Mouse (Mus musculus) myocyte (in vitro differentiated cells): Measurements from ENCODE around the gene Il34. TPM values are rescaled to one million over a fixed set of nuclear protein-coding genes. Genes with fewer than 3 reads are reported as not detected.

Source experiments
- H3K27me3 ChIP-seq: one replicate; pipeline ENCODE4 v1.6.1; 2011; ENCODE audit not compliant: control insufficient read depth, insufficient read depth, insufficient read length
- H3K36me3 ChIP-seq: one replicate; pipeline ENCODE4 v1.6.1; 2011; ENCODE audit not compliant: control insufficient read depth, insufficient read depth
- H3K4me2 ChIP-seq: one replicate; pipeline ENCODE4 v1.6.1; 2011; ENCODE audit warnings: low read depth, control low read depth
- H3K4me3 ChIP-seq: one replicate; pipeline ENCODE4 v1.5.1; 2011; ENCODE audit warnings: mild to moderate bottlenecking, control low read depth, moderate library complexity
- H3K79me2 ChIP-seq: one replicate; pipeline ENCODE4 v1.6.1; 2011; ENCODE audit not compliant: control insufficient read depth, insufficient read depth
- H3ac ChIP-seq: one replicate; pipeline ENCODE4 v1.6.1; 2011; ENCODE audit not compliant: control insufficient read depth, insufficient read length
- CEBPB ChIP-seq: IDR thresholded peaks from 2 replicates; pipeline ENCODE4 v1.6.1; 2011; ENCODE audit warnings: mild to moderate bottlenecking, moderate library complexity; ENCODE audit not compliant: poor library complexity, insufficient read depth, severe bottlenecking
- E2F4 ChIP-seq: IDR thresholded peaks from one replicate; pipeline ENCODE4 v1.6.1; 2011; ENCODE audit warnings: mild to moderate bottlenecking, control low read depth, moderate library complexity; ENCODE audit not compliant: insufficient read depth
- MAX ChIP-seq: IDR thresholded peaks from one replicate; pipeline ENCODE4 v1.6.1; 2011; ENCODE audit warnings: low read depth, mild to moderate bottlenecking, control low read depth
- MYOD1 ChIP-seq, 3 experiments: IDR thresholded peaks; one replicate each; pipeline ENCODE4 v1.6.1; 2011; ENCODE audit warnings: control low read depth in 2 of 3, low read depth in 2 of 3, mild to moderate bottlenecking in 2 of 3, moderate library complexity in 1 of 3; ENCODE audit not compliant: insufficient read length in 2 of 3, control insufficient read depth in 1 of 3
- MYOG ChIP-seq, 3 experiments: IDR thresholded peaks; one replicate each; pipeline ENCODE4 v1.6.1; 2011; ENCODE audit warnings: control low read depth in 2 of 3, low read depth in 2 of 3, mild to moderate bottlenecking in 2 of 3; ENCODE audit not compliant: insufficient read length in 2 of 3, control insufficient read depth in 1 of 3, insufficient read depth in 1 of 3
- POLR2A ChIP-seq: IDR thresholded peaks from one replicate; pipeline ENCODE4 v1.6.1; 2011; ENCODE audit warnings: low read depth, mild to moderate bottlenecking, control low read depth, moderate library complexity; ENCODE audit not compliant: insufficient read length
- POLR2AphosphoS2 ChIP-seq: IDR thresholded peaks from one replicate; pipeline ENCODE4 v1.6.1; 2011; ENCODE audit warnings: low read depth, control low read depth; ENCODE audit not compliant: insufficient read length
- REST ChIP-seq: IDR thresholded peaks from one replicate; pipeline ENCODE4 v1.6.1; 2011; ENCODE audit warnings: mild to moderate bottlenecking, control low read depth, moderate library complexity; ENCODE audit not compliant: insufficient read depth, insufficient read length
- SRF ChIP-seq: IDR thresholded peaks from one replicate; pipeline ENCODE4 v1.6.1; 2011; ENCODE audit warnings: low read depth; ENCODE audit not compliant: control insufficient read depth, insufficient read length
- TCF12 ChIP-seq: IDR thresholded peaks from one replicate; pipeline ENCODE4 v1.6.1; 2011; ENCODE audit warnings: mild to moderate bottlenecking, control low read depth; ENCODE audit not compliant: poor library complexity, insufficient read depth, severe bottlenecking
- TCF3 ChIP-seq: IDR thresholded peaks from one replicate; pipeline ENCODE4 v1.6.1; 2011; ENCODE audit warnings: low read depth, control low read depth; ENCODE audit not compliant: insufficient read length
- USF1 ChIP-seq: IDR thresholded peaks from one replicate; pipeline ENCODE4 v1.6.1; 2011; ENCODE audit warnings: low read depth, mild to moderate bottlenecking, control low read depth, moderate library complexity
- polyA plus RNA-seq: library from polyadenylated mRNA; unstranded; fragments of >200 nt; fragmentation: generic; extraction: Trizol; gene quantifications from one replicate; pipeline ENCODE4 v1.2.1, GENCODE M21; 2012; ENCODE audit warnings: missing spikeins

Il34 gene
- polyA plus RNA-seq, 1 experiment: 13.4 TPM

- Histone ChIP-seq H3K4me3 (no peak overlapping the region), H3K4me2 (no peak overlapping the region), H3K27me3 (no peaks in the 10 kb centered on the region), H3K36me3 (no peaks in the 10 kb centered on the region), H3ac (no peak overlapping the region), H3K79me2 (no peaks in the 10 kb centered on the region)
- TF ChIP-seq USF1: no peak
- no peak for TF ChIP-seq SRF
- no peak for TF ChIP-seq TCF3
- TF ChIP-seq MYOD1 (IDR thresholded peaks at IDR 0.05; ENCODE audit: control insufficient read depth in 1 of 3, insufficient read length in 2 of 3, low read depth in 2 of 3): no peak
- no peak for TF ChIP-seq MYOG (IDR thresholded peaks at IDR 0.05; ENCODE audit: control insufficient read depth in 1 of 3, insufficient read depth in 1 of 3, insufficient read length in 2 of 3, low read depth in 2 of 3)
- no peak for TF ChIP-seq MAX
- TF ChIP-seq POLR2AphosphoS2: no peak
- no peak for TF ChIP-seq CEBPB
- no peak for TF ChIP-seq E2F4
- TF ChIP-seq TCF12: no peak
- TF ChIP-seq POLR2A: no peak
- no peak for TF ChIP-seq REST
Measured at GRCm38 (mm10) chr8:110755511-110756170, 50.1 kb downstream of the Il34 start.

- no peak overlapping the region for H3K4me2 ChIP-seq
Measured at GRCm38 (mm10) chr8:110754713-110755112, 51.0 kb downstream of the Il34 start.

GRCm38 (mm10) chr8:110751490-110751889 lies 54.2 kb downstream of the Il34 start:
- H3K36me3 ChIP-seq: no peaks in the 10 kb centered on the region
- H3ac ChIP-seq: no peak overlapping the region
- H3K79me2 ChIP-seq: no peaks in the 10 kb centered on the region
- TF ChIP-seq E2F4 (no peak), MYOG (IDR thresholded peaks at IDR 0.05; ENCODE audit: control insufficient read depth in 1 of 3, insufficient read depth in 1 of 3, insufficient read length in 2 of 3, low read depth in 2 of 3) (no peak), USF1 (no peak), TCF12 (no peak), REST (no peak), POLR2AphosphoS2 (no peak), MYOD1 (IDR thresholded peaks at IDR 0.05; ENCODE audit: control insufficient read depth in 1 of 3, insufficient read length in 2 of 3, low read depth in 2 of 3) (no peak), CEBPB (no peak), SRF (no peak), POLR2A (no peak), MAX (no peak), TCF3 (no peak)
- H3K4me3 ChIP-seq: no peak overlapping the region
- no peaks in the 10 kb centered on the region for H3K27me3 ChIP-seq
- H3K4me2 ChIP-seq: no peak overlapping the region

More at GRCm38 (mm10) chr8:110754713-110755112, 51.0 kb downstream of the Il34 start:
- no peaks in the 10 kb centered on the region for H3K27me3 ChIP-seq
- H3K79me2 ChIP-seq: no peaks in the 10 kb centered on the region
- no peaks in the 10 kb centered on the region for H3K36me3 ChIP-seq
- H3ac ChIP-seq: no peak overlapping the region
- no peak for TF ChIP-seq MAX
- no peak overlapping the region for H3K4me3 ChIP-seq

- H3K27me3 ChIP-seq: no peaks in the 10 kb centered on the region
- no peaks in the 10 kb centered on the region for H3K36me3 ChIP-seq
- H3K4me2 ChIP-seq: no peak overlapping the region
- no peak overlapping the region for H3ac ChIP-seq
- TF ChIP-seq E2F4 (no peak), USF1 (no peak)
- no peak overlapping the region for H3K4me3 ChIP-seq
- no peaks in the 10 kb centered on the region for H3K79me2 ChIP-seq
Measured at GRCm38 (mm10) chr8:110750269-110750668, 55.5 kb downstream of the Il34 start.

- Histone ChIP-seq H3K79me2 (no peaks in the 10 kb centered on the region), H3ac (no peak overlapping the region), H3K27me3 (no peaks in the 10 kb centered on the region), H3K4me3 (no peak overlapping the region), H3K4me2 (no peak overlapping the region), H3K36me3 (no peaks in the 10 kb centered on the region)
- no peak for TF ChIP-seq TCF12
- TF ChIP-seq REST: no peak
- no peak for TF ChIP-seq POLR2A
- TF ChIP-seq MYOD1 (IDR thresholded peaks at IDR 0.05; ENCODE audit: control insufficient read depth in 1 of 3, insufficient read length in 2 of 3, low read depth in 2 of 3): no peak
- TF ChIP-seq SRF: no peak
- no peak for TF ChIP-seq POLR2AphosphoS2
- TF ChIP-seq MYOG (IDR thresholded peaks at IDR 0.05; ENCODE audit: control insufficient read depth in 1 of 3, insufficient read depth in 1 of 3, insufficient read length in 2 of 3, low read depth in 2 of 3): no peak
- TF ChIP-seq CEBPB: no peak
- no peak for TF ChIP-seq E2F4
- TF ChIP-seq TCF3: no peak
- TF ChIP-seq USF1: no peak
- no peak for TF ChIP-seq MAX
Measured at GRCm38 (mm10) chr8:110749500-110750170, 56.1 kb downstream of the Il34 start.
